Mouse (Mus musculus) kidney, embryonic 14.5 days (tissue): ENCODE results near the gene Klf2. TPM values are rescaled to one million over a fixed set of nuclear protein-coding genes. Genes with fewer than 3 reads are reported as not detected.

Experiments used
- ATAC-seq: fragments of 200-750 bp; cut with Nextera tagmentation; 2 replicates; pipeline ENCODE4 v1.8.0; 2017; ENCODE audit warnings: moderate number of reproducible peaks, mild to moderate bottlenecking, moderate TSS enrichment, moderate library complexity; ENCODE audit not compliant: low FRiP score, low TSS enrichment
- H3K27ac ChIP-seq: fragments of 300-500 bp; sonication (generic); 2 replicates; pipeline ENCODE4 v1.5.1; 2014; ENCODE audit warnings: low read depth, mild to moderate bottlenecking, low read length, moderate library complexity, mixed read lengths
- H3K27me3 ChIP-seq: fragments of 300-500 bp; sonication (generic); 2 replicates; pipeline ENCODE4 v1.6.1; 2014; ENCODE audit warnings: mild to moderate bottlenecking, low read length; ENCODE audit not compliant: control insufficient read depth, insufficient read depth
- H3K36me3 ChIP-seq: fragments of 300-500 bp; sonication (generic); 2 replicates; pipeline ENCODE4 v1.6.1; 2014; ENCODE audit warnings: low read length, mixed read lengths; ENCODE audit not compliant: control insufficient read depth, insufficient read depth
- H3K4me1 ChIP-seq: fragments of 300-500 bp; sonication (generic); 2 replicates; pipeline ENCODE4 v1.6.1; 2014; ENCODE audit warnings: low read length, mixed read lengths; ENCODE audit not compliant: control insufficient read depth, insufficient read depth
- H3K4me2 ChIP-seq: fragments of 300-500 bp; sonication (generic); replicated peaks from 2 replicates; pipeline ENCODE4 v1.6.1; 2014; ENCODE audit warnings: low read depth, mild to moderate bottlenecking, low read length
- H3K4me3 ChIP-seq: fragments of 300-500 bp; sonication (generic); 2 replicates; pipeline ENCODE4 v1.5.1; 2014; ENCODE audit warnings: mild to moderate bottlenecking, low read length
- H3K9ac ChIP-seq: fragments of 300-500 bp; sonication (generic); 2 replicates; pipeline ENCODE4 v1.6.1; 2014; ENCODE audit warnings: low read depth, mild to moderate bottlenecking, low read length, moderate library complexity
- H3K9me3 ChIP-seq: fragments of 300-500 bp; sonication (generic); 2 replicates; pipeline ENCODE4 v1.6.1; 2016; ENCODE audit warnings: low read length; ENCODE audit not compliant: control insufficient read depth
- WGBS: fragments of 180-500 bp; shearing (Covaris S2); extraction: QIAGEN DNeasy Blood & Tissue Kit; methylation state at CpG from one replicate; pipeline ENCODE4 v1.1.7; 2014; 5-methylcytosine and 5-hydroxymethylcytosine counted together
- polyA plus RNA-seq: library from polyadenylated mRNA; unstranded; fragments of >200 nt; fragmentation: Nextera tagmentation; extraction: Ambion mirVana; gene quantifications from 2 replicates; pipeline ENCODE4 v1.2.1, GENCODE M21; 2014

The Klf2 gene
- polyA plus RNA-seq, 1 experiment from 2014 or later = 12.1 TPM

DNA sequence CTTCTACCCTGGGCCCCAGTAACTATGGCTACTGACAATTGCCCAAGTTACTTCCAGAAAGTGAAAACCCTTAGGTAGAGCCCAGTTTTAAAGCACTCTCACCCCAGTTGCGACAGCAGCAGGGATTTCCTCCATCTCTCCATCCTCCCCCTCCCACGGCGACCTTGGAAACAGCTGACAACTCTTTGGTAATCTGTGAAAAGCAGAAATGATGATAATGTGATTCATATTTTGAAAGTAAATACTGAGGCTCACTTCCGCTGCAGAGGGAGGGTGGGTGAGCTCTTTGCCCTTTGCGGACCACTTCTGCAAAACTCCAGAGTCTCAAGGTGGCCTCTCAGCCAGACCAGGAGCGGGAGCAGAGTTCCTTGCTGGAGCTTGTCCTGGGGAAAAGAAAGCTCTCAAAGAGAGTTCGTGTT is 3.6 kb downstream of the Klf2 start:
- no peak for ATAC-seq
- H3K36me3 ChIP-seq = no peaks in the 10 kb centered on the region
- H3K9me3 ChIP-seq = no peaks in the 10 kb centered on the region
- H3K27ac ChIP-seq = no peak overlapping the region
- peaks cover 25% of the 10 kb centered on the region for H3K27me3 ChIP-seq
- no peak overlapping the region for H3K4me3 ChIP-seq
- no peaks in the 10 kb centered on the region; the same call in 1 of the 2 replicates for H3K4me1 ChIP-seq
- 73% methylated on average over 7 of the region's 7 CpGs for WGBS
- no peak overlapping the region for H3K9ac ChIP-seq
- no peak overlapping the region for H3K4me2 ChIP-seq

DNA sequence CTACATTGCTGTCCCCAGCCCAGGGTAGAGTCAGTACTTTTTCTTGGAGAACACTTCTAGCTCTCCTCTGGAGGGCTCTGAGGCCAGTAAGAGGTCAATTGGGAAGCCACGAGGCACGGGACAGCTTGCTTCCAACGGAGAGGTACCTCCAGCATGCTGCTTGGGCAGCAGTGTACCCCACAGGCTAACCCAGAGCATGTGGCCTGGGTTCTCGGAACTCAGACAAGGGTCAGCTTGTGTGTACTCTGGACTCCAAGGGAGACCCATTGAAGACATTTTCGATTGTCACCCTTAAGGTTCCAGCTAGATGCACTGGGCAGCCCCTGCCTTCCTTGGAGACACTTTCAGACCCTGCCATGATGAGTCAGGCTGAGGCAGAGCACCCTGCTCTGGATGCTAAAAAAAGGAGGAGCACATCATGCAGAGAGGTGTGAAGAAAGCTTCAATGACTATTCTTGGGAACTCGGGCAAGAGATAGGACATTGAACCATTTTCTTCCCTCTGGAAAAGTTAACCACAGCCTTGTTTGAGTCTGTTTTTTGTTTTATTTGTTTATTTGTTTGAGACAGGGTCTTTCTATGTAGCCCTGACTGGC is 4.4 kb downstream of the Klf2 start:
- 65% methylated on average over 6 of the region's 6 CpGs for WGBS
- Histone ChIP-seq H3K36me3 (no peaks in the 10 kb centered on the region), H3K4me2 (no peak overlapping the region), H3K27ac (no peak overlapping the region), H3K9me3 (no peaks in the 10 kb centered on the region), H3K4me3 (no peak overlapping the region), H3K9ac (no peak overlapping the region), H3K27me3 (peaks cover 25% of the 10 kb centered on the region), H3K4me1 (no peaks in the 10 kb centered on the region; the same call in 1 of the 2 replicates)
- ATAC-seq = no peak

DNA sequence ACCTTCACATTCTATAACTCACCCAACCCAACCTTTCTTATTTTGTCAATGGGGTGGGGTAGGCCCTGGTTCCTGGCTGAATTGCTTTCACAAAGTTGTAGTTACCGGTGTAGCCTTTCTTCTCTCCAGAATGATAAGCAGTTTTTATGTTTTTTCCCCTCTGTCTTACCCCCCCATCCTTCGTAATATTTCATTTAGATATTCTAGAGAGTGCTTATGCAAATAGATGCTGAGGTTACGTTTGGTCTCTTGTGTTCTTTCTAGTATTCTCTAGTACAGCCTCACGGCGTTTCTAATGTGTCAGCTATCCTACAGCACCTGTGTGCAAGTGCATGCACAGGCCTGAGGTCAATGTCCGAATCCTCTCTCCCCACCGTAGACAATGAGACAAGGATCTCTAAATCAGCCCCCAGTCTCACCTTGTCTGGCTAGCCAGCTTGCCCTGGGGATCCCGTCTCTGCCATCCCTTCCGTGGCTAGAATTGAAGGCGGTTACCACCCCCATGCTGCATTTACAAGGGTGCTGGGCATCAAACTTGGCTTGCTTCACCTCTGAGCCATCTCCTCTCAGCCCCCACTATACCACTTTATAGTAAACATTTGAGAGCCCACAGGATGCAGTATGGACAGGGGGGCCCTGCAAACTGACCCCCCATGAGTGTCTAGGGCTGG is 5.3 kb downstream of the Klf2 start:
- Histone ChIP-seq H3K27ac (no peak overlapping the region), H3K4me2 (no peak overlapping the region), H3K4me3 (no peak overlapping the region), H3K36me3 (no peaks in the 10 kb centered on the region), H3K9ac (no peak overlapping the region), H3K27me3 (peaks cover 25% of the 10 kb centered on the region), H3K4me1 (no peaks in the 10 kb centered on the region; the same call in 1 of the 2 replicates), H3K9me3 (no peaks in the 10 kb centered on the region)
- 85% methylated on average over 10 of the region's 10 CpGs for WGBS
- ATAC-seq = no peak

- Histone ChIP-seq H3K36me3 (no peaks in the 10 kb centered on the region), H3K4me3 (no peak overlapping the region), H3K4me1 (no peaks in the 10 kb centered on the region; the same call in 1 of the 2 replicates), H3K27ac (no peak overlapping the region), H3K9me3 (no peaks in the 10 kb centered on the region), H3K4me2 (no peak overlapping the region), H3K27me3 (peaks cover 20% of the 10 kb centered on the region), H3K9ac (no peak overlapping the region)
- ATAC-seq = no peak
- 81% methylated on average over 2 of the region's 2 CpGs for WGBS
These were observed 5.9 kb downstream of the Klf2 start for GRCm38 (mm10) chr8:72324708-72325107.

- no peak for ATAC-seq
These were observed 10.3 kb downstream of the Klf2 start for GRCm38 (mm10) chr8:72329116-72329515.

GRCm38 (mm10) chr8:72330806-72331516 is 12.1 kb downstream of the Klf2 start:
- Histone ChIP-seq H3K4me1 (0 out of 2 replicates have a peak, but pooled peaks cover 2% of the 10 kb centered on the region), H3K4me2 (no peak overlapping the region), H3K27ac (no peak overlapping the region), H3K9me3 (no peaks in the 10 kb centered on the region), H3K9ac (no peak overlapping the region), H3K4me3 (no peak overlapping the region), H3K27me3 (no peaks in the 10 kb centered on the region), H3K36me3 (no peaks in the 10 kb centered on the region)
- no peak for ATAC-seq
- 78% methylated on average over 6 of the region's 6 CpGs for WGBS

More at GRCm38 (mm10) chr8:72329116-72329515, 10.3 kb downstream of the Klf2 start:
- no peak overlapping the region for H3K4me2 ChIP-seq
- no peaks in the 10 kb centered on the region for H3K36me3 ChIP-seq
- H3K4me3 ChIP-seq = no peak overlapping the region
- no peaks in the 10 kb centered on the region for H3K9me3 ChIP-seq
- no peaks in the 10 kb centered on the region for H3K27me3 ChIP-seq
- H3K9ac ChIP-seq = no peak overlapping the region
- H3K4me1 ChIP-seq = 0 out of 2 replicates have a peak, but pooled peaks cover 2% of the 10 kb centered on the region
- no peak overlapping the region for H3K27ac ChIP-seq
- 84% methylated on average over 3 of the region's 3 CpGs for WGBS

- no peak for ATAC-seq
- no peak overlapping the region for H3K4me2 ChIP-seq
- H3K27me3 ChIP-seq = no peaks in the 10 kb centered on the region
- H3K36me3 ChIP-seq = no peaks in the 10 kb centered on the region
- H3K4me1 ChIP-seq = 0 out of 2 replicates have a peak, but pooled peaks cover 2% of the 10 kb centered on the region
- no peak overlapping the region for H3K9ac ChIP-seq
- no peak overlapping the region for H3K27ac ChIP-seq
- WGBS = 91% methylated on average over 4 of the region's 4 CpGs
- H3K9me3 ChIP-seq = no peaks in the 10 kb centered on the region
- H3K4me3 ChIP-seq = no peak overlapping the region
These were observed 12.8 kb downstream of the Klf2 start for GRCm38 (mm10) chr8:72331631-72332030.

DNA sequence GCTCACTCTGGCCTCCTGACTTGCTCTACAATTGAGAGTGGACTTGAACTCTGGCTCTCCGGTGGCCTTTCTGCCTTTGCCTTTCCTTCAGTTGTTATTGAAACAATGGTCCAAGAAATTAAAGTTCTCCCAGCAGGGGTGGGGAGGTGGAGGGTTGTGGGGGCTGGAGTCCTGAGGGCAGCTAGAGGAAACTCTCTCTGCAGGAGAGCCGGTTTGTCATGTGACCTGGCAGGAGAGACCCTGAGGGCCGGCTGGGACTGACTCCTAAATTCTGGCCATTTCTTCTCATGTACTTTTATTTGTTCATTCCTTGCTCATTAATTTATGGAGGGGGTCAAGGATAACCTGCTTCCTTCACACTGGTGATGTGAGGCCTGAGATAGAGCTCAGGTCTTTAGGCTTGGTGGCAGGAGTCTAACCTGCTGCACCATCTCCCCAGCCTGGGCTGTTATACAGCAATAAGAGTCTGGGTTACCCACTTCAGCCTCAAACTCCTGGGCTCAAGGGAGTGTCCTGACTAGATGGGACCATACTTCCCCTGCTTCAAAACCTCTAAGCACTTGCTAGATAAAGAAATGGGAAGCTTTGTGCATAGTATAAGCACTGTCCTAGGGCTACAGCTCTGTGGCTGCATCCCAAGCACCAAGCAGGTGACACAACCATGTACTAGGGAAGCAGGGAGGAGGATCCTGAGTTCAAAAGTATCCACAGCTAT is 14.8 kb downstream of the Klf2 start:
- no peaks in the 10 kb centered on the region for H3K27me3 ChIP-seq
- 49% methylated on average over 3 of the region's 3 CpGs for WGBS
- 0 out of 2 replicates have a peak, but pooled peaks cover 2% of the 10 kb centered on the region for H3K4me1 ChIP-seq
- no peak overlapping the region for H3K9ac ChIP-seq
- H3K4me3 ChIP-seq = no peak overlapping the region
- no peak overlapping the region for H3K4me2 ChIP-seq
- ATAC-seq = no peak
- no peaks in the 10 kb centered on the region for H3K9me3 ChIP-seq
- peaks cover 14% of the 10 kb centered on the region; the same call in 1 of the 2 replicates for H3K36me3 ChIP-seq
- H3K27ac ChIP-seq = no peak overlapping the region
